ENCODE assay signal across 23 mouse cellular contexts in the genomic region with DNA sequence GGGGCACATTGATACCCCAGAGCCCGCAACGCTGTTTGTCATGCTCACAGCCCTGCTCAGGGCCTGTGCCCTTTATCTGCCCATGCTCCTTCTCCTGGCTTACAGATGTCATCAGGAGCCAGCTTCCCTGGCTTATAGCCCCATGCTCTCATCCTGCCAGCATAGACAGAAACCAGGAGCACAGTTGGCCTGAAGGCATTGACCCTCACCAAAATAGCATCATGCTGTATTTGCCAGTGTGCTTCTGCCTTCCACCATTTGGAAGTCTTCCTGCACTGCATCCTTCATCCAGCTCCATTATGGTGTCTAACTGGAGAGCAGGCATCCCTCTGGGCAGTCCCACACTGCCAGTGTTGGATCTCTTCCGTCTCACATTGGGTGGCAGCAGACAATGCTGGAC.
DNase-seq lines count a peak whose midpoint lies in the region; ATAC-seq lines count a peak whose summit lies in the region.
"Had no signal": no experiment of that assay in that cellular context is flagged by ENCODE, and none has a peak within 500 bp of the region (broad histone marks: within the 10 kb centered on the region; RNA-seq: fewer than 3 reads in every experiment).

No protein-coding gene starts in this region.

- no peak overlapping the region for H3K9ac ChIP-seq in heart, embryonic 11.5 days (ENCODE audit: low read depth, low read length)
- H3K9ac ChIP-seq: embryonic facial prominence, embryonic 12.5 days; forebrain, embryonic 13.5 days; forebrain, embryonic 15.5 days had no signal

- intact Hi-C loops in heart, postnatal 10 days (cut with DNase I), result no loop called here
- intact Hi-C loops in heart, postnatal 25 days (cut with DNase I), result no loop called here

- ATAC-seq in heart, embryonic 11.5 days (replicated peaks; ENCODE audit: insufficient number of reproducible peaks, low FRiP score, low TSS enrichment), result no peak
- ATAC-seq: activated CD4-positive, CD25-positive, alpha-beta regulatory T cell, adult 4 months; CD4-positive, CD25-positive, alpha-beta regulatory T cell, adult 4 months; forebrain, embryonic 13.5 days; forebrain, embryonic 15.5 days; Patski had no signal

- WGBS in heart, embryonic 11.5 days (ENCODE audit: insufficient replicate concordance), result 76% methylated on average over 3 of the region's 3 CpGs

- no peak overlapping the region for H3K27ac ChIP-seq in heart, embryonic 11.5 days (ENCODE audit: low read depth, low read length)
- H3K27ac ChIP-seq: embryonic facial prominence, embryonic 10.5 days; embryonic facial prominence, embryonic 12.5 days; forebrain, embryonic 13.5 days; forebrain, embryonic 15.5 days had no signal

- H3K27me3 ChIP-seq in heart, embryonic 11.5 days (ENCODE audit: control insufficient read depth, insufficient read depth, low read length), result no peaks in the 10 kb centered on the region
- H3K27me3 ChIP-seq: CH12.LX; embryonic facial prominence, embryonic 12.5 days; forebrain, embryonic 13.5 days; forebrain, embryonic 15.5 days had no signal

- no peaks in the 10 kb centered on the region for H3K36me3 ChIP-seq in heart, embryonic 11.5 days (ENCODE audit: control insufficient read depth, insufficient read depth, low read length)
- H3K36me3 ChIP-seq: embryonic facial prominence, embryonic 10.5 days; embryonic facial prominence, embryonic 12.5 days; forebrain, embryonic 15.5 days; G1E had no signal

- H3K4me2 ChIP-seq in heart, embryonic 11.5 days, result no peak overlapping the region
- H3K4me2 ChIP-seq: embryonic facial prominence, embryonic 12.5 days; forebrain, embryonic 13.5 days; forebrain, embryonic 15.5 days had no signal

- H3K4me3 ChIP-seq in heart, embryonic 11.5 days (ENCODE audit: low read depth, low read length), result no peak overlapping the region
- H3K4me3 ChIP-seq: embryonic facial prominence, embryonic 10.5 days; embryonic facial prominence, embryonic 12.5 days; forebrain, embryonic 13.5 days; forebrain, embryonic 15.5 days had no signal

- H3K4me1 ChIP-seq in heart, embryonic 11.5 days (ENCODE audit: control insufficient read depth, insufficient read depth, low read length), result no peaks in the 10 kb centered on the region
- H3K4me1 ChIP-seq: embryonic facial prominence, embryonic 12.5 days; forebrain, embryonic 13.5 days; forebrain, embryonic 15.5 days had no signal

- peak; percentile 94 for DNase-seq in heart, adult 11 months
- peak; percentile 41 for DNase-seq in heart, adult 8-10 months (ENCODE audit: low spot score)
- DNase-seq in heart, postnatal 4 days, result no peak
- DNase-seq in heart, postnatal 10 days, result peak; percentile 2 to 8
- DNase-seq in heart, postnatal 25 days (ENCODE audit: low spot score), result no peak
- DNase-seq: adrenal gland, adult 8-10 months; adrenal gland, postnatal 14 days; adrenal gland, postnatal 36 days; B cell, adult 2 months; cerebellum, adult 11-12 months; cerebellum, adult 2 months; cerebellum, adult 9-10 months; cerebellum, postnatal 25 days had no signal

- no peaks in the 10 kb centered on the region for H3K9me3 ChIP-seq in heart, embryonic 11.5 days (replicated peaks; ENCODE audit: control insufficient read depth, low read length)
- H3K9me3 ChIP-seq: embryonic facial prominence, embryonic 10.5 days; embryonic facial prominence, embryonic 12.5 days; forebrain, embryonic 13.5 days; forebrain, embryonic 15.5 days had no signal

Comparison
In these comparisons a context has a peak if more than half of its experiments do, and no peak if none do; other contexts are left out.
1. DNase-seq: peak in heart, adult 11 months (single experiment), heart, adult 8-10 months (single experiment) and heart, postnatal 10 days (2 of 2); none in heart, postnatal 4 days (single experiment) and heart, postnatal 25 days (single experiment).